Mouse (Mus musculus): ENCODE measurements around the gene Samd4b.

DNA sequence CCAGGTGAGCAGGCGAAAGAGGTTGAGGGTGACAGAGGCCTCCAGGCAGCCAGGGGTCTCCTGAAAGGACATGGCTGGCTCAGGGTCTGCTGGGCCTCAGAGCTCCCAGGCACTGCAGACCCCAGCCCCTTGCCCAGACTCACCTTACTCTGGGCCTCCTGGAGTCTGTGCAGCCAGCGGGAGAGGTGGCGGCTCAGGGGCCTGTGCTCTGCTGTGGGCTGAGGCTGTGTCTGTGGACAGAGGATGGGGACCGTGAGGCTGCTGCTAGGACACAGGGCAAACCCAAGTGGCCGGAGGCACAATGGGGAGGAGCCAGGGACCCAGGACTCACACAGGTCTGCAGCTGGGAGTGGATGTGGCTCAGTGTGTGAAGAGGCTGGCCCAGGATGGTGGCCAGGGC, 120.6 kb downstream of the Samd4b start:
- no peak for TF ChIP-seq CTCF (conservative IDR thresholded peaks at IDR 0.05; ENCODE audit: low read length)
- no peak for TF ChIP-seq NANOG (IDR thresholded peaks at IDR 0.05; ENCODE audit: borderline replicate concordance, low read length)
- TF ChIP-seq POU5F1 (IDR thresholded peaks at IDR 0.05; ENCODE audit: borderline replicate concordance, low read length): no peak

Measured in E14TG2a.4 (cell line).